Mouse (Mus musculus): ENCODE results near the gene Hist1h3a.
"Not testable (repeated sequence)": the region's sequence is repeated elsewhere in the genome, so short reads cannot be mapped to it uniquely, and the experiment has no call there.

Gene Hist1h3a

GRCm38 (mm10) chr13:23761871-23762821, at the start of gene Hist1h3a:
Gene Hist1h3a (minus strand): TSS chr13:23762386.
- DNase-seq (ENCODE audit: inconsistent ontology term), result peak; percentile 80

DNA sequence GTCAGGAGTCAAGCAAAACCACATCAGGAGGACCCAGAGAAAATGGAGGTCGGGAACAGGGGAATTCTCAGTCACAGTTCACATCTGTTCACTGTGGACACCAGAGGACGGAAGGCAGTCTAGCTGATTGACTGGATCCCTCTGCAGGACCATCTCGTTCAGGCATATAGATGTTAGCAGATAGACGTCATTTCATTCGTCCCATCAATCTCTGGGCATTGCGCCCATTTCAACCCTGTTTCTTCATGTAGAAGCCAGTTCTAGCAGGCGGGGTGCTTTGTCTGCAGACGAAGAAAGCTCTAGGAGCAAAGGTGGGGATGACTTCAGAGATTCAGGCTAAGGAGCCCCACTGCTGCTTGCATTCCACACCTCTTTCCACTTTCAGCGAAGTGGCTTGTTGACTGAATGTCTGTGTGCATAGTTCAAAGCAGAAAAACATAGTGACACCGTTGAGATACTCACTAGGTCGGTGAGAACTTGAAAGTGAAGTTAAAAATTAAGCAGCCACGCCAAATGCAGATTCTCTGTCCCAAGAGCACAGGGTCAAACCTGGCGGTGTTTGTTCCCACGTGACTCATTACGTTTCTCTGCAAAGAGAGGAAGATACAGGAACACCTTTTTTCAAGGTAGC, 44.4 kb upstream of the Hist1h3a start, which contains the start of gene Slc17a2:
Gene Slc17a2 (plus strand): TSS at position 572 of the 631 bp plus-strand sequence.
- no peak for DNase-seq (ENCODE audit: inconsistent ontology term)

- no peak for DNase-seq (ENCODE audit: inconsistent ontology term)
These were observed 42.3 kb upstream of the Hist1h3a start for GRCm38 (mm10) chr13:23804532-23804931.

DNA sequence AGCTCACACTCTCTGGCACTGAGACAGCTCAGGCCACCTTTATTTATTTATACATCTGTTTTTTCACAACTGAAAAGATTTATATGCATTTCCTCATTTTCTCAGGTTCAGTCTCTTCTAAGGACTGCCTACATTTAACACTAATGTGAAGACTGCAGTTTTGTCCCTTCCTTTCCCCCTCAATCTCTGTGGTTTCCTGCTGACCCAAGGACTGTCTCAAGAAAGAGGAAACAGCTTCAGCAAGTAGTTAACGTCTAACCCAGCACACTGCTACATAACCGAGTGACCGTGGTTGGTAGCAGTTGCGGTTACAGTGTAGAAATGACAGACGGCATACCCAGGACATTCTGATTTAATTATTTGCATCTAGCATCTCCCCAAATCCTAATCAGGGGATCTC, 37.2 kb upstream of the Hist1h3a start:
- DNase-seq (ENCODE audit: inconsistent ontology term), result no peak

DNA sequence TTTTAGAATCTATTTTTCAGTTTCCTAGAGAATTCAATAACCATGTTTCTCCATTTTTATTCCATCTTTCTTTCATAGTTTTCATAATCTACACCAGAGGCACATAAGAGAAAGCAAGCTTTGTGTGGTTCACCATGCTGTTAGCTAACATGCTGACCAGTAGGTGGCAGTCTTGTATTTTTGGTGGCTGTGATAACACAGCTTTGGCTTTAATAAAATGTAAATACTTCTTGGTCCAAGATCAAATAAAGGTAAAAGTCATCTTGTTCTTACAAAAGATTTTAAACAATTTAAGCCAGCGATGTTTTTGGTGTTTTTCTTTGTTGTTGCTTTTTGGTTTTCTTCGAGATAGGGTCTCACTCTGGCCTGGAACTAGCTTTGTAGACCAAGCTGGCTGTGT, 30.3 kb upstream of the Hist1h3a start:
- DNase-seq (ENCODE audit: inconsistent ontology term), result peak; percentile 24

DNA sequence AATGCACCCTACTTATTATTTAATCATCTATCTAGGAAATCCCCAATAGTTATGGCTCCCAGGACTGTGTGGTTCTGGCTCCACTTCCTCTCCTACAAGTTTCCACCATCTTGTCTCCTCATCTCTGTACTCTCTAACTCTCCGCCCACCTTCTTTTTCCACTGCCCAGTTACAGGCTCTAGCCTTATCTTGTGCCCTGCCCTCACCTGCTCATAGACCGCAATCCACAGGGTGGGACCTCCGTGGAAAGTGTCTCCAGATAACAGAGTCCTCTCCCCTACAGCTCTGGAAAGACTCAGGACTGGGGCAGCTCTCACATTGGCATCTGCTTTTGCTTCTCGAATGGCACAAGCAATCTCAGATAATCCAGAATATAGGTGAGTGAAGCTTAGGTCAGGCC, 16.8 kb upstream of the Hist1h3a start:
- DNase-seq (ENCODE audit: inconsistent ontology term), result no peak

GRCm38 (mm10) chr13:23778339-23778738, 16.2 kb upstream of the Hist1h3a start:
- DNase-seq (ENCODE audit: inconsistent ontology term), result no peak

- peak; percentile 41 for DNase-seq (ENCODE audit: inconsistent ontology term)
These were observed 10.6 kb upstream of the Hist1h3a start for GRCm38 (mm10) chr13:23772561-23773313.

DNA sequence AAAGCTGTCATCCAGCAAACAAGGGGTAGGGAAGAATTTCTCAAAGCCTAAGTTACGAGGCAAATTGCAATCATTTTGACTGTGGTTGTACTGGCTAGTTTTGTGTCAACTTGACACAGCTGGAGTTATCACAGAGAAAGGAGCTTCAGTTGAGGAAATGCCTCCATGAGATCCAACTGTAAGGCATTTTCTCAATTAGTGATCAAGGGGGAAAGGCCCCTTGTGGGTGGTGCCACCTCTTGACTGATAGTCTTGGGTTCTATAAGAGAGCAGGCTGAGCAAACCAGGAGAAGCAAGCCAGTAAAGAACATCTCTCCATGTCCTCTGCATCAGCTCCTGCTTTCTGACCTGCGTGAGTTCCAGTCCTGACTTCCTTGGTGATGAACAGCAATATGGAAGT, 7.4 kb upstream of the Hist1h3a start, which contains the start of gene Trim38:
Gene Trim38 (plus strand): TSS at position 301 of the 400 bp plus-strand sequence.
- DNase-seq (ENCODE audit: inconsistent ontology term), result not testable (repeated sequence)

GRCm38 (mm10) chr13:23768834-23769397, 6.7 kb upstream of the Hist1h3a start:
- no peak for DNase-seq (ENCODE audit: inconsistent ontology term)

DNA sequence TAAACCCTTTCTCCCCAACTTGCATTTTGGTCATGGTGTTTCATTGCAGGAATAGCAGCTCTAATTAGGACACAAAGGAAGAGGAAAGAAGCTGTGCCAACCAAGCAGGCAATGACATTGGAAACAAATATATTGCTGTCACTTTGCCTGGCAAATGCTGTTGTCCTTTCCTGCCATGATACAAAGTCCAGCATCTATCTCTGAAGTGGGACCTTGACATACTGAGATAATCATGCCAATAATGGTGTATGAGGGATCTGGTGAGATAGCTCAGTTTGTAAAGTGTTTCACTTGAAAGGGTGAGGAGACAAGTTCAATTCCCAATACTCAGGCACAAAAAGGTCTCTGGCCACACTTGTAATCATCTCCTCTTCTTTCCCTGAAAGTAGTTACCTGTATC, 4.6 kb upstream of the Hist1h3a start:
- no peak for DNase-seq (ENCODE audit: inconsistent ontology term)

GRCm38 (mm10) chr13:23765172-23765513, 3.0 kb upstream of the Hist1h3a start:
- DNase-seq (ENCODE audit: inconsistent ontology term), result no peak

DNA sequence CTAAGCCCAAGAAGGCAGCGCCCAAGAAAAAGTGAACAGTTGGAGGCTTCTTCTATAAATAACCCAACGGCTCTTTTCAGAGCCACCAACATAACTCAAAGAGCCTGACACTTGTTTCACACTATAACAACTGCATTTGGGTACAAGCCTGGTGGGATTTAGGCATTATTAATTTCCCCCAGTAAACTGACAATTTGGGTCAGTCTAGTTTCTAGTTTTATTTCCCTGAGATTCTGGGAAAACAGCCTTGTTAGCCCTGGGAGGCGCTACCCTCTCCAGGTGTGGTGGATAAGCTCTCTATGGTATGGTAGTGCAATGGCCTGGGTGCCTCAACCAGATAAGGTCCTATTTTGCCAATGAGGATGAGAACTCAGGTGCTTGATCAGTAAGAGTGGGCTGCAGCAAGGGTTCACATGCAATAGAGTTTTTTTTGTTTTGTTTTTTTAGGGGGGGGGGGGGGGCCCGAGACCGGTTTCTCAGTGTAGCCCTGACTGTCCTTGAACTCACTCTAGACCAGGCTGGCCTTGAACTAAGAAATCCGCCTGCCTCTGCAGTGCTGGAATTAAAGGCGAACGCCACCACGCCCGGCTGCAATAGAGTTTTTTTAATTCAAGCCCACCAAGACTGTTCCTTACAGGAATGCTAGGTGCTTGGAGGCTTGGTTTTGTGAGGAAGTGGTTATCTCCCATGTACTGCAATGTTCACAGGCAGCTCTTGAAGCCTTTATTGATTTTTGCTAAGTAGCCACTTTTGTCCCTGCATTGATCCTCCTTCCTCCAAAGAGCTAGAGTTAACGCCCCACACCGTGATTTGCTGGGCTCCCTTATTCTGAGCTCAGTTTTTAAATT, 2.4 kb upstream of the Hist1h3a start:
- DNase-seq (ENCODE audit: inconsistent ontology term), result no peak

- peak; percentile 92 for DNase-seq (ENCODE audit: inconsistent ontology term)
These were observed 1.6 kb upstream of the Hist1h3a start, which contains the start of gene Hist1h1a for GRCm38 (mm10) chr13:23763586-23764323. Gene Hist1h1a (plus strand): TSS chr13:23763666.

DNA sequence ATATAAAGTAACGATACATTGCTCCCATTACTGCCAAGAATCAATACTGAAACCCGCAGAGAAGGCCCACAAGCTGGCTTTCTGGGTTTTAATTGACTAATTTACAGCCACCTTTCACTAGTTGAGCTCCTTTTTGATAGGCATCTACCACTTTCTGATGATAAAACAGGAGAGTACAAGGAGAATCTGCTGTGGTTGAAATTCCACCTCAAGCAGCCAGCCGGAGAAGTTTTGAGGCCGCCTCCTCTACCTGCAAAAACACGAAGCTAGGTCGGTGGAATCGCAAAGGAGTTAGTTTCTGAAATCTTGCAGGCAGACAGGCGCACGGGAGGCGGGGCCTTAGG, 1.0 kb upstream of the Hist1h3a start:
- DNase-seq (ENCODE audit: inconsistent ontology term), result no peak

DNA sequence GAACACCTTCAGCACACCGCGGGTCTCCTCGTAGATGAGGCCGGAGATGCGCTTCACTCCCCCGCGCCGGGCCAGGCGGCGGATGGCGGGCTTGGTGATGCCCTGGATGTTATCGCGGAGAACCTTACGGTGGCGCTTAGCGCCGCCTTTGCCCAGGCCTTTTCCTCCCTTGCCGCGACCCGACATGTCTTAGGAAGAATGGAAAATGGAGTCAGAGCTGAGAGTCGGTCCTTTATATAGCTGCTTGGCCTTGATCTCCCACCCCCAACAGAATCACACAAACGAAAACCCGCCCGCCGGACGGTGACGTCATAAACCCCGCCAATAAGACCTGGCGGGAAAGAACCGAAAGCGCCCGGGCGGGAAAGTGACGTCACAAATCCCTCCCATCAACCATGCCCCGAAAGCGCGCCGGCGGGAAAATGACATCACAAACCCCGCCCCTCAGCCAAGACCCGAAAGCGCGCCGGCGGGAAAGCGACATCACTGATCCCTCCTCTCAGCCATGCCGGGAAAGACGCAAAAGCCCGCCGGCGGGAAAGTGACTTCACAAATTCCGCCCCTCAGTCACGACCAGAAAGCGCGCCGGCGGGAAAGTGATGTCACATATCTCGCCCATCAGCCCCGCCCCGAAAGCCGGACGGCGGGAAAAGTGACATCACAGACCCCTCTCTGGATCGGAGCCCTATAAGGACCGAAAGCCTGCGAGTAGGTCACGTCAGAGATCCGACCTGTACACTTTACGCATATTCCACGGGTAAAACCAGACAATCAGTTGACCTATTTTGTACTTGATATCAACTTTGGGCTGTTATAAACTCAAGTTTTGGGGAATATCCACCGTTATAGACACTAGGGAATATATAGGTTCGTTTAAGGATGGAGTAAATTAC, 968 bp downstream of the Hist1h3a start, which contains the start of gene Hist1h4a:
Gene Hist1h4a (minus strand): TSS at position 259 of the 893 bp plus-strand sequence.
- peak; percentile 97 for DNase-seq (ENCODE audit: inconsistent ontology term)

GRCm38 (mm10) chr13:23760240-23760971, 1.8 kb downstream of the Hist1h3a start:
- DNase-seq (ENCODE audit: inconsistent ontology term), result peak; percentile 51

GRCm38 (mm10) chr13:23759916-23760239, 2.3 kb downstream of the Hist1h3a start:
- no peak for DNase-seq (ENCODE audit: inconsistent ontology term)
